Mouse (Mus musculus) erythroblast, embryonic 14.5 days (primary cell): ENCODE data around the gene Zfp663.

Source experiments
- GATA1 ChIP-seq: IDR thresholded peaks from 2 replicates; pipeline ENCODE4 v1.6.1; 2012; ENCODE audit warnings: low read length, inconsistent platforms, mixed read lengths
- TAL1 ChIP-seq: IDR thresholded peaks from 3 replicates; pipeline ENCODE4 v1.6.1; 2012; ENCODE audit warnings: low read length, inconsistent platforms, mixed read lengths

DNA sequence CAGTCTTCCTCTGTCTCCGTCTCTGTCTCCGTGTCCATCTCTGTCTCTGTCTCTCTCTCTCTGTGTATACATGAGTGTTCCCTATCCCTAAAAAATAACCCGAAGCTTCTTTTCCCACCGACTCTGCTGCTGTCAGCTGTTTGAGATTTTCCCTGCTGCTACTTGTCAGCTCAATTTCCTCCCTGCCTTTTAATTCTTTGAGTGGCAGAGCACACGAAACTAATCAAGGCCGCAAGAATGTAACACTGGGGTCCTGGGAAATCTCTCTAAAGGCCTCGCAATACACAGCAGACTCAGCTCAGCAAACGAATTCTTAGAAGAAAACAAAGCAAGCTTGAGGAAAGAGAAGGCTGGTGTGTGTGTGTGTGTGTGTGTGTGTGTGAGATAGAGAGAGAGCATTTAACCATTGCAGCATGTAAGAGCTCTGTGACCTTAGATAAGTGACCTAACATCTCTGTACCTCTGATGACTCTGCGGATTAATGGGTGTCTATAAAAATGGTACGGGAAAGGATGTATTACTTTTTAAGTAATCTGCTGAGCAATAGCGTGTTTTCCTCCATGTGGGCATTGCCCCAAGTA, 46.7 kb upstream of the Zfp663 start:
- no peak for TF ChIP-seq TAL1
- TF ChIP-seq GATA1, result no peak
